Mouse (Mus musculus): Measurements from ENCODE around the gene Nup62.

Nup62 gene

GRCm38 (mm10) chr7:44850146-44850545 lies 34.3 kb downstream of the Nup62 start:
- peak; percentile 80 for DNase-seq

GRCm38 (mm10) chr7:44850789-44851624 lies 35.1 kb downstream of the Nup62 start:
- no peak for DNase-seq

- no peak for DNase-seq
Observed at GRCm38 (mm10) chr7:44851625-44852234, 35.8 kb downstream of the Nup62 start.

GRCm38 (mm10) chr7:44852259-44853027 lies 36.6 kb downstream of the Nup62 start:
- no peak for DNase-seq

- no peak for DNase-seq
Observed at GRCm38 (mm10) chr7:44853065-44853464, 37.2 kb downstream of the Nup62 start.

GRCm38 (mm10) chr7:44853596-44854355 lies 37.9 kb downstream of the Nup62 start:
- no peak for DNase-seq

GRCm38 (mm10) chr7:44854356-44855031 lies 38.6 kb downstream of the Nup62 start:
- peak; percentile 93 for DNase-seq

GRCm38 (mm10) chr7:44855036-44855435 lies 39.1 kb downstream of the Nup62 start:
- DNase-seq: no peak

- no peak for DNase-seq
Observed at GRCm38 (mm10) chr7:44856265-44856916, 40.5 kb downstream of the Nup62 start.

GRCm38 (mm10) chr7:44857042-44857552 lies 41.2 kb downstream of the Nup62 start, which contains the start of gene Pnkp:
Gene Pnkp, plus strand, starts transcription at chr7:44857139.
- peak; percentile 92 for DNase-seq

GRCm38 (mm10) chr7:44857905-44858304 lies 42.0 kb downstream of the Nup62 start:
- peak; percentile 73 for DNase-seq

GRCm38 (mm10) chr7:44859896-44860295 lies 44.0 kb downstream of the Nup62 start:
- no peak for DNase-seq

- DNase-seq: peak; percentile 75
Observed at GRCm38 (mm10) chr7:44860576-44861428, 44.9 kb downstream of the Nup62 start.

GRCm38 (mm10) chr7:44861429-44861816 lies 45.5 kb downstream of the Nup62 start:
- no peak for DNase-seq

- no peak for DNase-seq
Observed at GRCm38 (mm10) chr7:44862434-44862833, 46.5 kb downstream of the Nup62 start.

- DNase-seq: no peak
Observed at GRCm38 (mm10) chr7:44863210-44863609, 47.3 kb downstream of the Nup62 start.

GRCm38 (mm10) chr7:44863982-44864494 lies 48.1 kb downstream of the Nup62 start:
- DNase-seq: no peak

- DNase-seq: no peak
Observed at GRCm38 (mm10) chr7:44864595-44865542, 49.0 kb downstream of the Nup62 start.

Data from lung, postnatal 36 days (tissue).